Mouse (Mus musculus): ENCODE measurements around the gene Ankrd22.

- TF ChIP-seq EP300 (optimal IDR thresholded peaks at IDR 0.05) (no peak), CTCF (IDR thresholded peaks at IDR 0.05; ENCODE audit: low read depth) (no peak)
Measured at GRCm38 (mm10) chr19:34198066-34198465, 32.2 kb upstream of the Ankrd22 start.
